Mouse (Mus musculus): ENCODE measurements around the gene Tph2.

Gene Tph2

GRCm38 (mm10) chr10:115137016-115137415, 47.8 kb downstream of the Tph2 start:
- no peak for DNase-seq

- no peak for DNase-seq
Measured at GRCm38 (mm10) chr10:115127907-115128306, 56.9 kb downstream of the Tph2 start.

- no peak for DNase-seq
Measured at GRCm38 (mm10) chr10:115125550-115125949, 59.3 kb downstream of the Tph2 start.

- DNase-seq = no peak
Measured at GRCm38 (mm10) chr10:115125027-115125426, 59.8 kb downstream of the Tph2 start.

- DNase-seq = no peak
Measured at GRCm38 (mm10) chr10:115107666-115108540, 76.9 kb downstream of the Tph2 start.

GRCm38 (mm10) chr10:115104175-115104574, 80.6 kb downstream of the Tph2 start:
- DNase-seq = no peak

GRCm38 (mm10) chr10:115099890-115100580, 84.8 kb downstream of the Tph2 start:
- DNase-seq = no peak

GRCm38 (mm10) chr10:115097163-115097562, 87.7 kb downstream of the Tph2 start:
- peak in 1 of 2 experiments; percentile 58 for DNase-seq

- DNase-seq = no peak
Measured at GRCm38 (mm10) chr10:115096191-115096590, 88.6 kb downstream of the Tph2 start.

GRCm38 (mm10) chr10:115078232-115078631, 106.6 kb downstream of the Tph2 start:
- no peak for DNase-seq

- DNase-seq = no peak
Measured at GRCm38 (mm10) chr10:115069123-115069911, 115.5 kb downstream of the Tph2 start.

- DNase-seq = no peak
Measured at GRCm38 (mm10) chr10:115063936-115064335, 120.9 kb downstream of the Tph2 start.

GRCm38 (mm10) chr10:115061498-115061897, 123.3 kb downstream of the Tph2 start:
- no peak for DNase-seq

GRCm38 (mm10) chr10:115060759-115061158, 124.1 kb downstream of the Tph2 start:
- DNase-seq = no peak

- peak in 1 of 2 experiments; percentile 8 for DNase-seq
Measured at GRCm38 (mm10) chr10:115051602-115052001, 133.2 kb downstream of the Tph2 start.

- no peak for DNase-seq
Measured at GRCm38 (mm10) chr10:115050674-115051073, 134.1 kb downstream of the Tph2 start.

GRCm38 (mm10) chr10:115050178-115050577, 134.6 kb downstream of the Tph2 start:
- no peak for DNase-seq

- no peak for DNase-seq
Measured at GRCm38 (mm10) chr10:115048565-115048964, 136.3 kb downstream of the Tph2 start.

GRCm38 (mm10) chr10:115035748-115036147, 149.1 kb downstream of the Tph2 start:
- peak; percentile 36 to 69 for DNase-seq
